Mouse (Mus musculus): ENCODE measurements around the gene Scg3. TPM values are rescaled to one million over a fixed set of nuclear protein-coding genes. Genes with fewer than 3 reads are reported as not detected.

Scg3 gene
- 0.35 and 1.2 TPM in 2 replicates for polyA plus RNA-seq (2012; rRNA removed)

- peak; percentile 49 for DNase-seq
- Histone ChIP-seq H3K4me3 (ENCODE audit: insufficient read depth, low read depth, low read length) (no peak within 1 kb of the TSS), H3K36me3 (ENCODE audit: control insufficient read depth, insufficient read depth, low read length) (no peaks in the 10 kb centered on the region), H3K27me3 (replicated peaks; ENCODE audit: control insufficient read depth, insufficient read depth, low read length) (no peaks in the 10 kb centered on the region; the same call in 1 of the 2 replicates), H3K4me1 (ENCODE audit: control insufficient read depth, insufficient read depth, low read length) (no peaks in the 10 kb centered on the region), H3K27ac (ENCODE audit: insufficient read depth, low read depth, low read length) (no peak within 1 kb of the TSS)
- 10% methylated on average over 42 of the region's 42 CpGs for WGBS
- no peak for TF ChIP-seq CTCF (conservative IDR thresholded peaks at IDR 0.05; ENCODE audit: insufficient read depth, insufficient read length, low read depth, low read length)
- no peak for TF ChIP-seq POLR2A (IDR thresholded peaks at IDR 0.05; ENCODE audit: low read depth, low read length)
These were observed at the start of gene Scg3 for GRCm38 (mm10) chr9:75683426-75684191. Gene Scg3, minus strand, starts transcription at chr9:75684056.

DNA sequence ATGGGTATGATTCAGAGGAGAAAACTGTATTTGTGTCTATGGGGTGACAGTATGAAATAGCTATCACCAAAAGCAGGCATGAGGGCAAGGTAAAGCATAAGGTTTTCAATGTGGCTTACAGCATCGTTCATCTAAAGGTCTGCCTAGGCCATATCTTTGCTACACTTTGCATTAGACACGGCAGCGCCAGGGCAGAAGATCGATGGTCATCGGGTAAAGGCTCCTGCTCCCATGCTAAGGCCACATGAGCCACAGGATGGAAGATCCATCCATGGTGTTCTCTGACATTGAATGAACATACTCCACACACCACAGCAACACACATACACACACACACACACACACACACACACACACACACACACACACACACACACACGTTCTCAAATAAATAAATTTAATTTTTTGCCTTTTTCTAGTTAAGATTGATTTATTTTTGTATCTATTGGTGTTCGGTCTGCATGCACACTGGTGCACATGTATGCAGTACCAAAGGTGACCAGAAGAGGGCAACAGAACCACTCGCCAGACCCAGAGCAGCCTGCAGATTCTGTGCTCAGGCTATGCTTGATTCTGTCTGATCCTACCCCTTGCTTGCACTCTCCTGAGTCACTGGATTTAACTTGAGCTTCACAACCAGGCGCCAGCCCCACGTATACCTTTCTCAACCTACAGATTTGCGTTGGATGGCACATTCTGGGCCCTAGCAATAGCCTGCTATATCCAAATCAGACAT is 36.3 kb upstream of the Scg3 start:
- 43% methylated on average over 11 of the region's 11 CpGs for WGBS
- DNase-seq = peak; percentile 43
- peak; percentile 79 for TF ChIP-seq CTCF (conservative IDR thresholded peaks at IDR 0.05; ENCODE audit: insufficient read depth, insufficient read length, low read depth, low read length)
- TF ChIP-seq POLR2A (IDR thresholded peaks at IDR 0.05; ENCODE audit: low read depth, low read length) = no peak
- Histone ChIP-seq H3K27ac (ENCODE audit: insufficient read depth, low read depth, low read length) (no peak overlapping the region), H3K27me3 (replicated peaks; ENCODE audit: control insufficient read depth, insufficient read depth, low read length) (no peaks in the 10 kb centered on the region), H3K36me3 (ENCODE audit: control insufficient read depth, insufficient read depth, low read length) (no peaks in the 10 kb centered on the region), H3K4me1 (ENCODE audit: control insufficient read depth, insufficient read depth, low read length) (no peaks in the 10 kb centered on the region), H3K4me3 (ENCODE audit: insufficient read depth, low read depth, low read length) (no peak overlapping the region)

- WGBS = 80% methylated on average over 3 of the region's 3 CpGs
- H3K27me3 ChIP-seq (replicated peaks; ENCODE audit: control insufficient read depth, insufficient read depth, low read length) = no peaks in the 10 kb centered on the region
- no peaks in the 10 kb centered on the region for H3K4me1 ChIP-seq (ENCODE audit: control insufficient read depth, insufficient read depth, low read length)
- H3K36me3 ChIP-seq (ENCODE audit: control insufficient read depth, insufficient read depth, low read length) = no peaks in the 10 kb centered on the region
- H3K27ac ChIP-seq (ENCODE audit: insufficient read depth, low read depth, low read length) = no peak overlapping the region
- DNase-seq = no peak
- no peak overlapping the region for H3K4me3 ChIP-seq (ENCODE audit: insufficient read depth, low read depth, low read length)
- TF ChIP-seq CTCF (conservative IDR thresholded peaks at IDR 0.05; ENCODE audit: insufficient read depth, insufficient read length, low read depth, low read length) = no peak
- TF ChIP-seq POLR2A (IDR thresholded peaks at IDR 0.05; ENCODE audit: low read depth, low read length) = no peak
These were observed 35.6 kb upstream of the Scg3 start for GRCm38 (mm10) chr9:75719481-75719880.

DNA sequence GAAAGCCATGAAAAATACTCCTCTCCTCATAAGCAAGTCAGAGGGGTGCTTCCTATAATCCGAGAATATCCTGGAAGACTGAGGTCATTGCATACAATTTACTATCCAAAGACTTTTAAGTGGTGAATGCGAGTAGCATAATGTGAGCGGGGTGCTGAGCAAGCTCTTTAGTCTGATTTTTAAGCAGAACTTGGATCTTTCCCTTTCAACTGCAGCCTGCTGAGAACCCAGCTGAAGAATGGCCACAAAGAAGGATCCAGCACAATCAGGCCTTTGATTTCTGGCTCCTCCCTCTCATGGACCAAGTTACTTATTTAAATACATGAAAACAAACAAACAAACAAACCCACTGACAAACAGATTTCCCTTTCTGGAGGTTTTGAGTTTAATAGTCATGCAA is 916 bp upstream of the Scg3 start:
- H3K27ac ChIP-seq (ENCODE audit: insufficient read depth, low read depth, low read length) = no peak overlapping the region
- 81% methylated on average over 3 of the region's 3 CpGs for WGBS
- DNase-seq = no peak
- no peaks in the 10 kb centered on the region for H3K4me1 ChIP-seq (ENCODE audit: control insufficient read depth, insufficient read depth, low read length)
- TF ChIP-seq POLR2A (IDR thresholded peaks at IDR 0.05; ENCODE audit: low read depth, low read length) = no peak
- no peak for TF ChIP-seq CTCF (conservative IDR thresholded peaks at IDR 0.05; ENCODE audit: insufficient read depth, insufficient read length, low read depth, low read length)
- no peaks in the 10 kb centered on the region; the same call in 1 of the 2 replicates for H3K27me3 ChIP-seq (replicated peaks; ENCODE audit: control insufficient read depth, insufficient read depth, low read length)
- H3K36me3 ChIP-seq (ENCODE audit: control insufficient read depth, insufficient read depth, low read length) = no peaks in the 10 kb centered on the region
- H3K4me3 ChIP-seq (ENCODE audit: insufficient read depth, low read depth, low read length) = no peak overlapping the region

DNA sequence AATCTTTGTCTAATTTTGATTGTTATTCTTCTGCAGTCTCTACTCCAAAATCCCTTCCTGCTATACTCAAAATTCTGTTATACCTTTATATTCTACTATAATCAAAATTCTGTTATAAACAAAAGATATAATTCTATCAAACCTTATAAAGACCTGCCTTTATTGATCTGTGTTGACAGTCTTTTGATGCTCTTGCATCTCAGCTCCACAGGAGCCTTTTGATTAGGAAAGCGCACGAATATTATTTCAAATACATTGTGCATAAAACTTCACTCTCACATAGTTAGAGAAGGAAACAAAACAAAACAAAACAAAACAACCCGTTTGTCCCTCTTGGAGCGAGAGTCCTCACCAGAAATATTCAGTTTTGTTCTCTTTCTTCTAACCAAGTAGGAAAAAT is 436 bp upstream of the Scg3 start:
- no peak overlapping the region for H3K4me3 ChIP-seq (ENCODE audit: insufficient read depth, low read depth, low read length)

DNA sequence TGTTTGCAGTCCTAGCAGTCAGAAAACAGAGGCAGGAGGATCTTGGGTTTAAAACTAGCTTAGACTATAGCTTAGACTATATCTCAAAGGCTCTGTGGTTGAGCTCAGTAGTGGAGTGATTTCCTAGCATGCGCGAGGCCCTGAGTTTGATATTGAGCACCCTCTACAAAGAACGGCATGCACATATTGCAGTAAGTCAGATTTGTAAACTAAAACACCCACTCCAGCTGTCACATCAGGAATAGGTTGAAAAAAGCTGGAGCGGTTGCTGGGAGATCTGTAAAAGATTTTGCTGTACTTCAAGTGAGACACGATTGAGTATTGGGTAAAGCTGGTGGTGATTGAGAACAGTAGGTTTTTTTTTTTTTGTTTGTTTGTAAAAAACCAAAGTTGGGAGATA is 3.2 kb downstream of the Scg3 start:
- H3K4me1 ChIP-seq (ENCODE audit: control insufficient read depth, insufficient read depth, low read length) = no peaks in the 10 kb centered on the region
- 91% methylated on average over 5 of the region's 5 CpGs for WGBS
- H3K4me3 ChIP-seq (ENCODE audit: insufficient read depth, low read depth, low read length) = no peak overlapping the region
- no peaks in the 10 kb centered on the region for H3K36me3 ChIP-seq (ENCODE audit: control insufficient read depth, insufficient read depth, low read length)
- no peaks in the 10 kb centered on the region; the same call in 1 of the 2 replicates for H3K27me3 ChIP-seq (replicated peaks; ENCODE audit: control insufficient read depth, insufficient read depth, low read length)
- H3K27ac ChIP-seq (ENCODE audit: insufficient read depth, low read depth, low read length) = no peak overlapping the region
- TF ChIP-seq POLR2A (IDR thresholded peaks at IDR 0.05; ENCODE audit: low read depth, low read length) (no peak), CTCF (conservative IDR thresholded peaks at IDR 0.05; ENCODE audit: insufficient read depth, insufficient read length, low read depth, low read length) (no peak)
- DNase-seq = no peak

More for the DNA sequence above, 436 bp upstream of the Scg3 start:
- Histone ChIP-seq H3K36me3 (ENCODE audit: control insufficient read depth, insufficient read depth, low read length) (no peaks in the 10 kb centered on the region), H3K27ac (ENCODE audit: insufficient read depth, low read depth, low read length) (no peak overlapping the region), H3K4me1 (ENCODE audit: control insufficient read depth, insufficient read depth, low read length) (no peaks in the 10 kb centered on the region), H3K27me3 (replicated peaks; ENCODE audit: control insufficient read depth, insufficient read depth, low read length) (no peaks in the 10 kb centered on the region; the same call in 1 of the 2 replicates)
- 69% methylated on average over 4 of the region's 4 CpGs for WGBS
- DNase-seq = no peak
- TF ChIP-seq CTCF (conservative IDR thresholded peaks at IDR 0.05; ENCODE audit: insufficient read depth, insufficient read length, low read depth, low read length) (no peak), POLR2A (IDR thresholded peaks at IDR 0.05; ENCODE audit: low read depth, low read length) (no peak)

- no peaks in the 10 kb centered on the region for H3K27me3 ChIP-seq (replicated peaks; ENCODE audit: control insufficient read depth, insufficient read depth, low read length)
- no peaks in the 10 kb centered on the region for H3K36me3 ChIP-seq (ENCODE audit: control insufficient read depth, insufficient read depth, low read length)
- no peak overlapping the region for H3K4me3 ChIP-seq (ENCODE audit: insufficient read depth, low read depth, low read length)
- TF ChIP-seq POLR2A (IDR thresholded peaks at IDR 0.05; ENCODE audit: low read depth, low read length) (no peak), CTCF (conservative IDR thresholded peaks at IDR 0.05; ENCODE audit: insufficient read depth, insufficient read length, low read depth, low read length) (no peak)
- 71% methylated on average over 4 of the region's 4 CpGs for WGBS
- no peak overlapping the region for H3K27ac ChIP-seq (ENCODE audit: insufficient read depth, low read depth, low read length)
- H3K4me1 ChIP-seq (ENCODE audit: control insufficient read depth, insufficient read depth, low read length) = no peaks in the 10 kb centered on the region
- no peak for DNase-seq
These were observed 4.2 kb downstream of the Scg3 start for GRCm38 (mm10) chr9:75679629-75680028.
